Mouse (Mus musculus) spleen, postnatal 0 days (tissue): ENCODE results near the gene Klra9. TPM values are rescaled to one million over a fixed set of nuclear protein-coding genes. Genes with fewer than 3 reads are reported as not detected.

Experiments
- polyA plus RNA-seq: library from polyadenylated mRNA; unstranded; fragments of >200 nt; fragmentation: Nextera tagmentation; extraction: Ambion mirVana; gene quantifications from 2 replicates; pipeline ENCODE4 v1.2.1, GENCODE M21; 2015

The Klra9 gene
- not detected in 2 replicates for polyA plus RNA-seq

DNA sequence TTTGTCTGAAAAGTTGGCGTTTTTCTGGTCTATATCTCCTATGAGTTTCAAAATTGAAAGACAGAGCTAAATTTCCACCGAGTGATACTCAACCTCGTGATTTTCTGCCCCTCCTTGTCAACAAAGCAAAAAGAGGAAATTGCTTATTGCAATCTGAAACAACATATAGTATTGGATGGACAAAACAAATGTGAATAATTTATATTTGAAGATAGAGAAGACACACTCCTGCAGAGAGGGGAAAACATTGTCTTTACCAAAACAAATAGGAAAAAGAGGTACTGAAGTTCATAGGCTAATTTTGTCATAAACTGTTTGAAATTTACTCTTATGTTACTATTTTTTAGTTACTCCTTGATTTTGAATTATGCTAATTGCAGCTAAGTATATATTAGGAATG, at the start of gene Klra9:
Klra9 (minus strand) TSS at position 101 of the 400 bp plus-strand sequence.

DNA sequence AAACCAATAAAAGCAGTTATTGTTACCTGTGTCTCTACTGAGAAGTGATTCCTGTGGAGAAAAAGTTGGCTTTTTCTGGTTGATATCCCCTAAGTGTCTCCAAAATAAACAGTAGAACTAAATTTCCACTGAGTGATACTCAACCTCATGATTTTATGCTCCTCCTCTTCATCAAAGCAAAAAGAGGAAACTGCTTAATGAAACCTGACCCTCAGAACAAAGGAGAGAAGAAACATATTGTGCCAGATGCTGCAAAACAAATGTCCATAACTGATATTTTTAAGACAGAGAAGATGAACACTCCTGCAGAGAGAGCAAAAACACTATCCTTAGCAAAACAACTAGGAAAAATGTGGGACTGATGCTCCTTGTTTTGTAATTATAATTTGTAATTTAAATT, 40.3 kb upstream of the Klra9 start, which contains the start of gene Klra7:
Klra7 (minus strand) TSS at position 101 of the 400 bp plus-strand sequence.

DNA sequence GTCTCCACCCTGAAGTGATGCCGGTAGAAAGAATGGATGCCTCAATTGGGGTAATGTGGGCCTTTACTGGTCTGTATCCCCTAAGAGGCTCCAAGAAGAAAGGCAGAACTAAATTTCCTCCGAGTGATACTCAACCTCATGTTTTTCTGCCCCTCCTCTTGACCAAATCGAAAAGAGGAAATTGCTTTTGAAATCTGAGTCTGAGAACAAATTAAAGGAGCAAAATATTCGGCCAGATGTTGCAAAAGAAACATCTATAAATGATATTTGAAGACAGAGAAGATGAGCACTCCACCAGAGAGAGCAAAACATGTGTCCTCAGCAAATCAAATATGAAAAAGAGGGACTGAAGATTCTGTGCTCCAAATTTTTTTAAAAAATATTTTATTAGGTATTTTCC, 63.1 kb downstream of the Klra9 start, which contains the start of gene Klra8:
Klra8 (minus strand) TSS at position 101 of the 400 bp plus-strand sequence.

Other genes with a start within 250 kb of the Klra9 start
- not detected in 2 replicates for gene Klra6, start 166.2 kb downstream of the Klra9 start, polyA plus RNA-seq
- not detected in 2 replicates for gene Klra4, start 125.8 kb downstream of the Klra9 start, polyA plus RNA-seq
- gene Klra8, start 63.2 kb downstream of the Klra9 start, polyA plus RNA-seq, result not detected in 2 replicates
- gene Klra7, start 40.2 kb upstream of the Klra9 start, polyA plus RNA-seq, result not detected in 2 replicates
- gene Klra10, start 88.8 kb upstream of the Klra9 start, polyA plus RNA-seq, result not detected in 2 replicates
- not detected in 2 replicates for gene Klra3, start 144.5 kb upstream of the Klra9 start, polyA plus RNA-seq
- gene Klra1, start 193.8 kb upstream of the Klra9 start, polyA plus RNA-seq, result not detected in 2 replicates